Mouse (Mus musculus): Measurements from ENCODE around the gene Eef1a1. TPM values are rescaled to one million over a fixed set of nuclear protein-coding genes. Genes with fewer than 3 reads are reported as not detected.
"Not testable (repeated sequence)": the region's sequence is repeated elsewhere in the genome, so short reads cannot be mapped to it uniquely, and the experiment has no call there.

Eef1a1 gene
- polyA plus RNA-seq, 1 experiment from 2014 or later, result 3,838 TPM

DNA sequence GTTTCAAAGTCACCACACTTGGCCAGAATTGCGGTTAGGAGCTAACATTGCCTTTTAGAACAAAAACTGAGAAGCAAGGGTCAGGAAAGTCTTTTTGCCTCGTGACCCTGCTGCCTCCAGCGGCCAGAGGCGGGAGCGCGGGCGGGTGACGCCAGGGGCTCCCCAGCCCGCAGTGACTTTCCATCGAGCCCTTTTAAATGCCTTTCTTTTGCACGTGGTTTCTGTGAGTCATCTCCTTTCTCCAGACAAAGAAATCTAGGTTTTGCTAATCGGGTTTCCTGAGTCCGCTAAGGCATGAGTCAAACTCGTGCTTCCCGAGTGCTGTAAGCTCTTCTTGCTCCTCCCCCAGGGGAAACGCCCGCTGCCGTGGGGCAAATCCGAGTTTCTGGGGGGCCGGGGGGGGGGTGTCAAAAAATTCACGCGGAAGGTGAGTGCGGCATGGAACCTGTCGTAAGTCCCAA is 38.4 kb upstream of the Eef1a1 start:
- Histone ChIP-seq H3K27me3 (ENCODE audit: control insufficient read depth, insufficient read depth, low read length) (no peaks in the 10 kb centered on the region), H3K36me3 (ENCODE audit: control insufficient read depth, insufficient read depth, low read length) (no peaks in the 10 kb centered on the region), H3K4me1 (ENCODE audit: control insufficient read depth, insufficient read depth, low read length) (peaks cover 8% of the 10 kb centered on the region; the same call in 1 of the 2 replicates), H3K9me3 (replicated peaks; ENCODE audit: control insufficient read depth, low read length) (no peaks in the 10 kb centered on the region), H3K27ac (ENCODE audit: low read depth, low read length) (peak overlapping the region; percentile 79), H3K4me2 (peak overlapping the region; percentile 77), H3K9ac (ENCODE audit: low read depth, low read length) (peak overlapping the region; percentile 71), H3K4me3 (ENCODE audit: low read depth, low read length) (peak overlapping the region; percentile 45)
- peak; percentile 81 for ATAC-seq (replicated peaks; ENCODE audit: insufficient number of reproducible peaks, low FRiP score, low TSS enrichment)
- under 1% methylated on average over 24 of the region's 24 CpGs for WGBS (ENCODE audit: insufficient replicate concordance)

- Histone ChIP-seq H3K36me3 (ENCODE audit: control insufficient read depth, insufficient read depth, low read length) (no peaks in the 10 kb centered on the region), H3K9me3 (replicated peaks; ENCODE audit: control insufficient read depth, low read length) (no peaks in the 10 kb centered on the region), H3K4me3 (ENCODE audit: low read depth, low read length) (no peak overlapping the region), H3K4me1 (ENCODE audit: control insufficient read depth, insufficient read depth, low read length) (peaks cover 8% of the 10 kb centered on the region; the same call in 1 of the 2 replicates), H3K27ac (ENCODE audit: low read depth, low read length) (no peak overlapping the region), H3K27me3 (ENCODE audit: control insufficient read depth, insufficient read depth, low read length) (no peaks in the 10 kb centered on the region), H3K4me2 (no peak overlapping the region), H3K9ac (ENCODE audit: low read depth, low read length) (no peak overlapping the region)
- 92% methylated on average over 2 of the region's 2 CpGs for WGBS (ENCODE audit: insufficient replicate concordance)
- ATAC-seq (replicated peaks; ENCODE audit: insufficient number of reproducible peaks, low FRiP score, low TSS enrichment), result no peak
Measured at GRCm38 (mm10) chr9:78526206-78526605, 37.3 kb upstream of the Eef1a1 start.

DNA sequence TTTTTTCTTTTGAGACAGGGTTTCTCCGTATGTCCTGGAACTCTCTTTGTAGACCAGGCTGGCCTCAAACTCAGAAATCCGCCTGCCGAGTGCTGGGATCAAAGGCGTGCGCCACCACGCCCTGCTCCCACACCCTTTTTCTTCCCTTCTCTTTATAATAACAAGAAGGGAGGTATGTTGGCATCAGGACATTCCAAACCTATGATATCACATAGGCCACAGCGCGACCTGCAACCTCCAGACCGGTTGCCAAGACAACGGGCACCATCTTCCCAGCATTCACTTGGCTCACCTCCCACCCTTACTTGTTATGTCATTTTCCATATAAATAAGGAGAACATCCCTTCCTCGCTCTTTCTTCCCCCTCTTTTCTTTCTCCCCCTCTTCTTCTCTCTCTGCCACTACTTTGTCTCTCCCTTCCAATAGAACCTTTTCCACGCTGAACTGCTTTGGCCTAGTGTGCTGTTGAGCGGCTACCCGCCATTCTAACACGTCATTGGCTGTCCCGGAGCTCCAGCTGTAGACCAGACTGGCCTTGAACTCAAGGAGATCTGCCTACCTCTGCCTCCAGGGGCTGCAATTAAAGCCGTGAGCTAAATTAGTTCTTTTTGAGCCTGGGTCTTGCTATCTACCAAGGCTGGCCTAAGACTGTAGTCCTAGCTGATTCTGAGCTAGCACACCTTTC is 36.6 kb upstream of the Eef1a1 start:
- Histone ChIP-seq H3K4me1 (ENCODE audit: control insufficient read depth, insufficient read depth, low read length) (peaks cover 8% of the 10 kb centered on the region; the same call in 1 of the 2 replicates), H3K9me3 (replicated peaks; ENCODE audit: control insufficient read depth, low read length) (no peaks in the 10 kb centered on the region), H3K4me3 (ENCODE audit: low read depth, low read length) (no peak overlapping the region), H3K36me3 (ENCODE audit: control insufficient read depth, insufficient read depth, low read length) (no peaks in the 10 kb centered on the region), H3K27ac (ENCODE audit: low read depth, low read length) (no peak overlapping the region), H3K4me2 (no peak overlapping the region), H3K9ac (ENCODE audit: low read depth, low read length) (no peak overlapping the region), H3K27me3 (ENCODE audit: control insufficient read depth, insufficient read depth, low read length) (no peaks in the 10 kb centered on the region)
- ATAC-seq (replicated peaks; ENCODE audit: insufficient number of reproducible peaks, low FRiP score, low TSS enrichment), result no peak
- WGBS (ENCODE audit: insufficient replicate concordance), result 92% methylated on average over 17 of the region's 17 CpGs

GRCm38 (mm10) chr9:78521689-78522088 is 32.7 kb upstream of the Eef1a1 start:
- Histone ChIP-seq H3K4me1 (ENCODE audit: control insufficient read depth, insufficient read depth, low read length) (peaks cover 13% of the 10 kb centered on the region), H3K9me3 (replicated peaks; ENCODE audit: control insufficient read depth, low read length) (no peaks in the 10 kb centered on the region), H3K27ac (ENCODE audit: low read depth, low read length) (no peak overlapping the region), H3K9ac (ENCODE audit: low read depth, low read length) (peak overlapping the region; percentile 67), H3K4me2 (peak overlapping the region; percentile 70), H3K4me3 (ENCODE audit: low read depth, low read length) (peak overlapping the region; percentile 45), H3K27me3 (ENCODE audit: control insufficient read depth, insufficient read depth, low read length) (no peaks in the 10 kb centered on the region), H3K36me3 (ENCODE audit: control insufficient read depth, insufficient read depth, low read length) (no peaks in the 10 kb centered on the region)
- 23% methylated on average over 14 of the region's 14 CpGs for WGBS (ENCODE audit: insufficient replicate concordance)
- no peak for ATAC-seq (replicated peaks; ENCODE audit: insufficient number of reproducible peaks, low FRiP score, low TSS enrichment)

DNA sequence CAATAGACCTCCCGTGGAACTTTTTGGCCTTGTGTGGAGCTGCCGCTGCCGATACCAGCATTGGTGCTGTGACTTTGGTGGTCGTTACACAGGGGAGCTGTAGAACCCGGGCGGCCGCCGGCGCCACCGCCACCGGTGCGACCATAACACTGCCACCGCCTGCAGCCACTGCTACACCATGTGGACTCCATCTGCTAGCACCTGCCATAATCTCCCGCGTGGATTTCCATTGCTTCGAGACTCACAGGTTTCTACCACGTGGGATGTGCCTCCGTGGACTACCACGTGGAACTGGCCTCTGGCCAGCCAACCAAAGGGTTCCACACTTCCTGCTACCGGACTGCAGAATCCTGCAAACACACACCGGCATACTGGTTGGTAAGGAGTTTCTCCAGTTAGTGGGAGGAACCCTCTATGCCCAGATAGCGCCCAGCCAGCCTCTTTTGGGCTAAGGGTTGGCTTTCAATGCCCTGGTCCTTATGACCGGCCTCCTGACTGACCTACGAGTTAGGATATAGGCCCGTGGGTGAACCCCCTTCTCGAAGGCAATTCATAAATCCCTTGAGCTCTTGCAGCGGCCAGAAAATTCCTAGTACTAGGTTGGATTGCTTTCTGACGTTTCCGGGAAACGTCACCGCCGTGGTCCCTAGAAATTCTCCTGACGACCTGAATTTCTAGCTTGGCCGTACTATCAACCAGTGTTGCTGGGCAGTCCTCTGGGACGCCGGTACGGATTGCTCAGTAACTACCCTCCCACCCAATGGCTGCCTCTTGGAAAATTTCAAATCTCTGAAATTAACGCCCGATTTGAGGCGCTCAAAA is 32.0 kb upstream of the Eef1a1 start:
- Histone ChIP-seq H3K27ac (ENCODE audit: low read depth, low read length) (peak overlapping the region; percentile 91), H3K4me3 (ENCODE audit: low read depth, low read length) (peak overlapping the region; percentile 45), H3K4me1 (ENCODE audit: control insufficient read depth, insufficient read depth, low read length) (peaks cover 11% of the 10 kb centered on the region), H3K4me2 (peak overlapping the region; percentile 70), H3K9ac (ENCODE audit: low read depth, low read length) (peak overlapping the region; percentile 67), H3K9me3 (replicated peaks; ENCODE audit: control insufficient read depth, low read length) (no peaks in the 10 kb centered on the region), H3K27me3 (ENCODE audit: control insufficient read depth, insufficient read depth, low read length) (no peaks in the 10 kb centered on the region), H3K36me3 (ENCODE audit: control insufficient read depth, insufficient read depth, low read length) (no peaks in the 10 kb centered on the region)
- peak; percentile 61 for ATAC-seq (replicated peaks; ENCODE audit: insufficient number of reproducible peaks, low FRiP score, low TSS enrichment)
- 2% methylated on average over 40 of the region's 40 CpGs for WGBS (ENCODE audit: insufficient replicate concordance)

GRCm38 (mm10) chr9:78520127-78520779 is 31.3 kb upstream of the Eef1a1 start:
- H3K9me3 ChIP-seq (replicated peaks; ENCODE audit: control insufficient read depth, low read length), result no peaks in the 10 kb centered on the region
- peak overlapping the region; percentile 67 for H3K9ac ChIP-seq (ENCODE audit: low read depth, low read length)
- ATAC-seq (replicated peaks; ENCODE audit: insufficient number of reproducible peaks, low FRiP score, low TSS enrichment), result peak; percentile 81
- 2% methylated on average over 15 of the region's 15 CpGs for WGBS (ENCODE audit: insufficient replicate concordance)
- H3K4me2 ChIP-seq, result peak overlapping the region; percentile 70
- no peaks in the 10 kb centered on the region for H3K36me3 ChIP-seq (ENCODE audit: control insufficient read depth, insufficient read depth, low read length)
- peaks cover 11% of the 10 kb centered on the region for H3K4me1 ChIP-seq (ENCODE audit: control insufficient read depth, insufficient read depth, low read length)
- no peaks in the 10 kb centered on the region for H3K27me3 ChIP-seq (ENCODE audit: control insufficient read depth, insufficient read depth, low read length)
- peak overlapping the region; percentile 91 for H3K27ac ChIP-seq (ENCODE audit: low read depth, low read length)
- peak overlapping the region; percentile 45 for H3K4me3 ChIP-seq (ENCODE audit: low read depth, low read length)

- H3K4me1 ChIP-seq (ENCODE audit: control insufficient read depth, insufficient read depth, low read length), result peaks cover 18% of the 10 kb centered on the region
- not testable (repeated sequence) for H3K4me2 ChIP-seq; H3K4me3 ChIP-seq (ENCODE audit: low read depth, low read length); H3K36me3 ChIP-seq (ENCODE audit: control insufficient read depth, insufficient read depth, low read length); H3K9ac ChIP-seq (ENCODE audit: low read depth, low read length); ATAC-seq (replicated peaks; ENCODE audit: insufficient number of reproducible peaks, low FRiP score, low TSS enrichment); H3K27me3 ChIP-seq (ENCODE audit: control insufficient read depth, insufficient read depth, low read length); H3K9me3 ChIP-seq (replicated peaks; ENCODE audit: control insufficient read depth, low read length)
- peak overlapping the region; percentile 59; the same call in 1 of the 2 replicates for H3K27ac ChIP-seq (ENCODE audit: low read depth, low read length)
- WGBS (ENCODE audit: insufficient replicate concordance), result 72% methylated on average over 3 of the region's 3 CpGs
Measured at GRCm38 (mm10) chr9:78517237-78517636, 28.3 kb upstream of the Eef1a1 start.

DNA sequence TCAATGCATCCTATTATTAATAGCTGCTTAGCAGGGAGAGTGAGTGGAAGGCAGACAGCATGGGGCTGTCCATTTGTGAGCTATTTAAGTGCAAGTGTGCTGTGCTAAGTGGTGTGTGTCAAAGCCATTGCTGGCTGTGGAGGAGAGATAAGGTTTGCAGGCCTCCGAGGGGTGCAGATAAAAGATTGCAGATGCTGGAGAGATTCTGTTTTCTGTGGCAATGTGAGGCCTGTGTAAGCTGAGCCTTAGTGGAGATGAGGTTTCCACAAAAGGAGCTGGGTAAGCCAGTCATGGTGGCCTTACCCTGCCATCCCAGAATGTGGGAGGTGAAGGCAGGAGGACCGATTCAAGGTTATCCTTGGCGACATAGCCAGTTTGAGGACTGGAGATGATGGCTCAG is 27.2 kb upstream of the Eef1a1 start:
- Histone ChIP-seq H3K27ac (ENCODE audit: low read depth, low read length) (peak overlapping the region; percentile 46), H3K9me3 (replicated peaks; ENCODE audit: control insufficient read depth, low read length) (no peaks in the 10 kb centered on the region), H3K4me1 (ENCODE audit: control insufficient read depth, insufficient read depth, low read length) (peaks cover 18% of the 10 kb centered on the region), H3K27me3 (ENCODE audit: control insufficient read depth, insufficient read depth, low read length) (no peaks in the 10 kb centered on the region), H3K4me3 (ENCODE audit: low read depth, low read length) (no peak overlapping the region), H3K4me2 (peak overlapping the region; percentile 22; the same call in 1 of the 2 replicates), H3K9ac (ENCODE audit: low read depth, low read length) (no peak overlapping the region), H3K36me3 (ENCODE audit: control insufficient read depth, insufficient read depth, low read length) (no peaks in the 10 kb centered on the region)
- peak; percentile 73 for ATAC-seq (replicated peaks; ENCODE audit: insufficient number of reproducible peaks, low FRiP score, low TSS enrichment)
- 35% methylated on average over 3 of the region's 3 CpGs for WGBS (ENCODE audit: insufficient replicate concordance)
